Mouse (Mus musculus) inflammation-experienced regulatory T-cells (primary cell): ENCODE data around the gene AA792892. TPM values are rescaled to one million over a fixed set of nuclear protein-coding genes. Genes with fewer than 3 reads are reported as not detected.

Source experiments
- polyA plus RNA-seq, 2 experiments: library from polyadenylated mRNA; unstranded; fragments of 100-300 nt; shearing (Covaris generic); gene quantifications; one replicate each; pipeline ENCODE4 v1.2.1; 2017

The AA792892 gene
- polyA plus RNA-seq, result 1 to 10 TPM in 1 of 2 experiments, under 1 TPM in 1; 0.35 to 1.5 TPM

GRCm38 (mm10) chr5:94339449-94339848 is at the start of gene AA792892:
TSS of gene AA792892 (plus strand) at chr5:94339749.

GRCm38 (mm10) chr5:94306696-94307095 is 32.9 kb upstream of the AA792892 start, which contains the start of gene A430089I19Rik:
TSS of gene A430089I19Rik (minus strand) at chr5:94306796.

GRCm38 (mm10) chr5:94314135-94314534 is 25.4 kb upstream of the AA792892 start, which contains the start of gene Gm6502:
TSS of gene Gm6502 (plus strand) at chr5:94314435.

Other genes with a start within 250 kb of the AA792892 start
- 1 to 10 TPM in 1 of 2 experiments, under 1 TPM in 1; 0.28 to 2.0 TPM for gene Gm3106, start 121.7 kb upstream of the AA792892 start, polyA plus RNA-seq
- gene A430089I19Rik, start 33.0 kb upstream of the AA792892 start, polyA plus RNA-seq, result not detected
- 1 to 10 TPM in 1 of 2 experiments, under 1 TPM in 1; 0.47 to 4.1 TPM for gene Gm6502, start 25.3 kb upstream of the AA792892 start, polyA plus RNA-seq
- gene Gm7682, start 106.0 kb downstream of the AA792892 start, polyA plus RNA-seq, result under 1 TPM in 1 of 2 experiments, not detected in 1; 0.60 TPM
- 1 to 10 TPM in 1 of 2 experiments, under 1 TPM in 1; 0.87 to 2.4 TPM for gene Gm3139, start 186.5 kb downstream of the AA792892 start, polyA plus RNA-seq